Mouse (Mus musculus) thymus, adult 18-20 months (tissue): ENCODE results near the gene Tbcb.
"Not testable (repeated sequence)": the region's sequence is repeated elsewhere in the genome, so short reads cannot be mapped to it uniquely, and the experiment has no call there.

Experiments
- DNase-seq, 2 experiments: peaks; one replicate each; pipeline ENCODE4 v3.0.0; 2022; ENCODE audit warnings: mixed read lengths in 2 of 2

The Tbcb gene

GRCm38 (mm10) chr7:30192088-30192487, 40.0 kb downstream of the Tbcb start:
- no peak for DNase-seq

- no peak for DNase-seq
These were observed 43.0 kb downstream of the Tbcb start for GRCm38 (mm10) chr7:30189116-30189491.

DNA sequence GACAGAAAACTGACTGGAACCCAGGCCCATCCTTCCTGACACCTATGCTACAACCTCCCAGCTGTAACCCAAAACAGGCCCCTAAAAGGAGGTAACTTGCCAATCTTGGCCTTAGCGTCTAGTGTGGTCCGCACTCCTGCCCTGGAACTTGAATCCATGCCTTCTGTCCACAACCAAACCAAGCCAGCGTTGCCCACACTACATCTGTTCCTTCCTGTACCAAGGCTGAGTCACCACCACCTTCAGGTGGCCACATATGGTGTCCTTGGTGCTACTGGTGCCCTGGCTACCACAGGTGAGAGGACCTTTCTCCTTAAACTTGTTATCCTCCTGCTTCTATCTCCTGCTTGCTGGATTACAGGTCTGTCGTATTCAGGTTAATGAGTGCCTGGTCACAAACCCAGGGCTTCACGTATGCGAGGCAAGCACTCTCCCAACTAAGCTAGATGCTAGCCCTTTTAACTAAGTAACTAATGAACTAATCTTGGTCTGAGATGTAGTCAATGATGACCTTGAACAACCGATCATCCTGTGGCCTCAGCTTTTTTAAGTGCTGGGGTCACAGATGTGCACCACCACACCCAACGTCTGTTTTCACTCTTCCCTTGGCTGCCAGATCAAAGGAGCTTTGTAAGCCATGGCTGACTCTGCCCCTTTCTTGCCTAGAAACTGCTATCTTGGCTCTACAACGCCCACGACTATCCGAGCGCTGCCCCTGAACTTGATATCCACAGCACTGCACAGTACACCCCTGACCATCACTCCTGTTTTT, 43.5 kb downstream of the Tbcb start:
- no peak for DNase-seq

DNA sequence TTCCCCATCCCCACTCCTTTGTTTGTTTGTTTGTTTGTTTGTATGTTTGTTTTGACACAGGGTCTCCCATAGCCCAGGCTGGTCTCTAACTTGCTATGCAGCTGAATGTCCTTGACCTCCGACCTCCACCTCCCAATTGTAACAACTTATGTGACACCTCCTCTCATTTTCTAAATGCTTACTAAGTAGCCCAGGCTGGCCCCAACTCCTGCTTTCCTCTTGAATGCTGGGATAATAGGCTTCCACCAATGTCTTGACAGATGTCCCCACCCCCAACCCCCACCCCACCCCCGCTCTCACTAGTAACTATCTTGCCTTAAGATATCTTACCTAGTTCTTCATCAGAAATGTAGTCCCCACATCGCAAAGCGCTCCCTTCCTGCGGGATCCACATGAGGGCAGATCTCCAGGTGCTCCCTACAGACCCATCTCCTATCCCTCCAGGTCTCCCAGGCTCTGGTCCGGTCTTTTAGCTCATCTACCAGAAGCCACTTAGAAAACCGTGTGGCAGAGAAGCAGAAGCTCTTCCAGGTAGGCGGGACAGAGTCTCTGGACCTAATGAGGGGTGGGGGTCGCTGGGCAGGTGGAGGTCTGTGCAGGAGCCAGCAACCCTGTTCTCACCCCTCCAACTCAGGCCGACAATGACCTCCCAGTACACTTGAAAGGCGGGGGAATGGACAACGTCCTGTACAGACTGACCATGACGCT, 47.3 kb downstream of the Tbcb start:
- no peak for DNase-seq

DNA sequence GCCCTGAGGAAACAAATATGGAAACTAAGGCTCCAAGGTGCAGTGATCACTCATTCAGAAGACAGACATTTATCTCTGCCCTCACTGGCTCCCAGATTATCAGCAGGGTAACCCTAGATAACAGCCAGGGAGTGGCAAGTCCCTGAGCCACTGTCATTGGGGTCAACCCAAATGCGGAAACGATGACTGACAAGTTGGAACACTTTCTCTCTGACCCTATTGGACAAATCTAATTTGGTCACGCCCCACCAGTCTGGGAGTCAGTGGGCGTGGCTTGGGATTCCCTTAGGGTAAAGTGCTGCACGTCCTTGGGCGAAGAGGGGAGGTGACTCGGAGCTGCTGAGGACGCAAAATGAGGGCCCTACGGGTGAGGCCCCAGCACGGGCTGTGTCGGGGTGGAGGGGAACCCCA, 48.2 kb downstream of the Tbcb start, which contains the start of gene Cox7a1:
Gene Cox7a1, plus strand, starts transcription at position 266 of the 411 bp plus-strand sequence.
- peak; percentile 75 to 89 for DNase-seq

DNA sequence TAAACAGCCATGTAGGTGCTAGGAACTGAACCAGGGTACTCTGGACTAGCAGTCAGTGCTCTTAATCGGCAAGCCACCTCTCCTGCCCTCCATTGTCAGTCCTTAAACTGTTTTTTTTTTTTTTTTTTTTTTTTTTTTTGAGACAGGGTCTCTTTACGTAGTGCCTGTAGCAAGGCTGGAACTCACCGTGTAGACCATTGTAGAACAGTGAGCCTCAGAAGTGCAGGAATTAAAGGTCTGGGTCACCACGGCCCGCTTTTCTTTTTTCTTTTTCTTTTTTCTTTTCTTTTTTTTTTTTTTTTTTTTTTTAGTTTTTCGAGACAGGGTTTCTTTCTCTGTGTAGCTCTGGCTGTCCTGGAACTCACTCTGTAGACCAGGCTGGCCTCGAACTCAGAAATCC, 48.9 kb downstream of the Tbcb start:
- DNase-seq, result not testable (repeated sequence)

GRCm38 (mm10) chr7:30181929-30182328, 50.1 kb downstream of the Tbcb start:
- DNase-seq, result not testable (repeated sequence)

DNA sequence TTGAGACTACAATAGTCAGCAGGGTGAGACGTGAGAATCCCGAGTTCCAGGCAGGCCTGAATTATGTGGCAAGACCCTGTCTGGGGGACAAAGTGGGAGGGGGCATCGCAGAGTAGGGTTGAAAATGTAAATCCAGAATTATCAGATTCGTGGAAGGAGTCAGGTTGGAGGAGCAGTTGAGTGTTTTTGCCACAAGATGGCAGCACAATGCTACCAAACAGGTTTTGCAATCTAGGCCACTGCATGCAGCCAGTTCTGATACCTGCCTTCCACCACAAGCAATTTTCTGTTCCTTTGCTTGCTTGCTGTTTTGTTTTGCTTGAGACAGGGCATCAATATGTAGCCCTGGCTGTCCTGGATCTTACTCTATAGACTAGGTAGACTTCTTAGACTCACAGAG, 50.8 kb downstream of the Tbcb start:
- DNase-seq, result peak in 1 of 2 experiments; percentile 24

- DNase-seq, result no peak
These were observed 53.8 kb downstream of the Tbcb start for GRCm38 (mm10) chr7:30178256-30178655.

DNA sequence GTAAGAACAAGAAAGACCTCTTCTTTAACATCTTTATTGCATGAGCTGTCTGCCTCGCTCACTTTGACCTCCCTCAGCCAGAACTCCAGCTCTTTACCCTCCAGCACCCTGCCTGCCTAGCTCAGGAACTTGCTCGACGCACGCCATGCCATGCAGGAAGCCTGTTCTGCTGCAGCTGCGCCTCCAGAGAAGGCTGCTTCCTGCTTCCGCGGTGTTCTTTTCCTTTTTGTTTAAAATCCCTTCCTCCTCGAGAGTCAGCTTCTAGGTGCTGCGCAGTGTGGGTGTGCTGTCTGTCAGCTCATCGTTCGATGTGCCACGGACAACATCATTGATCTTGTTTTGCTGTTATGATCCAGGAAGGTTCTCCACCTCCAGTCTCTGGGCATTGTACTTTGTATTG, 55.6 kb downstream of the Tbcb start:
- DNase-seq, result peak in 1 of 2 experiments; percentile 16
